Mouse (Mus musculus) olfactory bulb, adult 2 months (tissue): Measurements from ENCODE around the gene Lsamp. TPM values are rescaled to one million over a fixed set of nuclear protein-coding genes. Genes with fewer than 3 reads are reported as not detected.

Source experiments
- H3K27ac ChIP-seq: fragments of 200-500 bp; 2 replicates; pipeline ENCODE4 v1.5.1; 2012; ENCODE audit warnings: low read depth, low read length; ENCODE audit not compliant: insufficient read depth
- H3K4me1 ChIP-seq: fragments of 200-500 bp; 2 replicates; pipeline ENCODE4 v1.6.1; 2012; ENCODE audit warnings: low read length; ENCODE audit not compliant: control insufficient read depth, insufficient read depth
- H3K4me3 ChIP-seq: fragments of 200-500 bp; 2 replicates; pipeline ENCODE4 v1.5.1; 2012; ENCODE audit warnings: mild to moderate bottlenecking, low read depth, low read length, moderate library complexity; ENCODE audit not compliant: insufficient read depth
- CTCF ChIP-seq: fragments of 200-500 bp; IDR thresholded peaks from 2 replicates; pipeline ENCODE4 v1.5.1; 2012; ENCODE audit warnings: low read depth, mild to moderate bottlenecking, low read length, moderate library complexity; ENCODE audit not compliant: insufficient read depth
- POLR2A ChIP-seq: fragments of 200-500 bp; IDR thresholded peaks from 2 replicates; pipeline ENCODE4 v1.6.1; 2012; ENCODE audit warnings: mild to moderate bottlenecking, low read depth, low read length, moderate library complexity; ENCODE audit not compliant: insufficient read depth
- WGBS: fragments of 180-500 bp; shearing (Covaris S2); methylation state at CpG from one replicate; pipeline ENCODE4 v1.1.7; 2018; 5-methylcytosine and 5-hydroxymethylcytosine counted together
- polyA plus RNA-seq: library from polyadenylated mRNA; stranded (reverse); fragments of >200 nt; gene quantifications from 2 replicates; pipeline ENCODE4 v1.2.4, GENCODE M21; 2012; ENCODE audit warnings: low replicate concordance; ENCODE audit not compliant: missing spikeins, insufficient read depth, insufficient read length

Gene Lsamp
- polyA plus RNA-seq, 1 experiment = 34.4 TPM

GRCm38 (mm10) chr16:40656347-40656746 is 672.2 kb downstream of the Lsamp start:
- Histone ChIP-seq H3K27ac (no peak overlapping the region), H3K4me3 (no peak overlapping the region), H3K4me1 (no peaks in the 10 kb centered on the region)
- TF ChIP-seq CTCF (no peak), POLR2A (no peak)
- WGBS = 55% methylated on average over 5 of the region's 5 CpGs

GRCm38 (mm10) chr16:40656871-40657270 is 672.7 kb downstream of the Lsamp start:
- 66% methylated on average over 6 of the region's 6 CpGs for WGBS
- Histone ChIP-seq H3K27ac (no peak overlapping the region), H3K4me1 (no peaks in the 10 kb centered on the region), H3K4me3 (no peak overlapping the region)
- no peak for TF ChIP-seq POLR2A
- no peak for TF ChIP-seq CTCF

- Histone ChIP-seq H3K4me1 (no peaks in the 10 kb centered on the region), H3K4me3 (no peak overlapping the region), H3K27ac (no peak overlapping the region)
- TF ChIP-seq POLR2A (no peak), CTCF (no peak)
These were observed 701.4 kb downstream of the Lsamp start for GRCm38 (mm10) chr16:40685531-40685930.

GRCm38 (mm10) chr16:40692292-40692691 is 708.1 kb downstream of the Lsamp start:
- no peak for TF ChIP-seq CTCF
- no peak for TF ChIP-seq POLR2A
- no peak overlapping the region for H3K4me3 ChIP-seq
- H3K27ac ChIP-seq = no peak overlapping the region
- WGBS = 42% methylated on average over 2 of the region's 2 CpGs
- no peaks in the 10 kb centered on the region for H3K4me1 ChIP-seq

GRCm38 (mm10) chr16:40697253-40697652 is 713.1 kb downstream of the Lsamp start:
- H3K27ac ChIP-seq = no peak overlapping the region
- TF ChIP-seq POLR2A (no peak), CTCF (no peak)
- 76% methylated on average over 3 of the region's 3 CpGs for WGBS

DNA sequence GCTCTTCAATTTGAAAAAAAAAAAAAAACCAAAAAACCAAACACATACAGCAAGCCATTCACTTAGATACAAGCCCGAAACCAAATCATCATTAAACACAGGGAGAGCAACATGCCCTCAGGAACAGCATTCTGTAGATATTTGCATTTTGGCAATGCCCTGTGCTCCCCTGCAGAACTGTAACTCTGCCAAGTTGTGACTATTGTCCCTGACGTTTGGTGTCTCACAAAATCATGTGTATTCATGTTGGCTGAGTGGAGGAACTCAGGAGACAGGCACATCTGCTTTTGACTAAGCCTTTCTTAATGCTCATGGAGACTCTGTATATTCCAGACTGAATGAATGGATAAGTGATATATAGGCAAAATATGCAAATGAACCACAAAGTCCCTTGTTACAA is 724.4 kb downstream of the Lsamp start:
- H3K4me1 ChIP-seq = no peaks in the 10 kb centered on the region
- 59% methylated on average over 2 of the region's 2 CpGs for WGBS
- no peak overlapping the region for H3K27ac ChIP-seq
- H3K4me3 ChIP-seq = no peak overlapping the region
- TF ChIP-seq POLR2A (no peak), CTCF (no peak)

More at GRCm38 (mm10) chr16:40697253-40697652, 713.1 kb downstream of the Lsamp start:
- Histone ChIP-seq H3K4me3 (no peak overlapping the region), H3K4me1 (no peaks in the 10 kb centered on the region)

- WGBS = 74% methylated on average over 4 of the region's 4 CpGs
- no peak for TF ChIP-seq POLR2A
- no peak for TF ChIP-seq CTCF
These were observed 725.4 kb downstream of the Lsamp start for GRCm38 (mm10) chr16:40709574-40709973.

GRCm38 (mm10) chr16:40710068-40710467 is 725.9 kb downstream of the Lsamp start:
- no peaks in the 10 kb centered on the region for H3K4me1 ChIP-seq
- no peak for TF ChIP-seq CTCF
- TF ChIP-seq POLR2A = no peak
- H3K4me3 ChIP-seq = no peak overlapping the region
- H3K27ac ChIP-seq = no peak overlapping the region
- WGBS = 92% methylated on average over 3 of the region's 3 CpGs

More at GRCm38 (mm10) chr16:40709574-40709973, 725.4 kb downstream of the Lsamp start:
- H3K4me1 ChIP-seq = no peaks in the 10 kb centered on the region
- no peak overlapping the region for H3K27ac ChIP-seq
- no peak overlapping the region for H3K4me3 ChIP-seq

GRCm38 (mm10) chr16:40710491-40710890 is 726.3 kb downstream of the Lsamp start:
- Histone ChIP-seq H3K4me1 (no peaks in the 10 kb centered on the region), H3K27ac (no peak overlapping the region), H3K4me3 (no peak overlapping the region)
- TF ChIP-seq CTCF = no peak
- TF ChIP-seq POLR2A = no peak
- WGBS = 94% methylated on average over 5 of the region's 5 CpGs

- no peak for TF ChIP-seq CTCF
- TF ChIP-seq POLR2A = no peak
- Histone ChIP-seq H3K4me1 (no peaks in the 10 kb centered on the region), H3K27ac (no peak overlapping the region), H3K4me3 (no peak overlapping the region)
- WGBS = 91% methylated on average over 3 of the region's 3 CpGs
These were observed 729.6 kb downstream of the Lsamp start for GRCm38 (mm10) chr16:40713725-40714124.
